Mouse (Mus musculus) lung, adult 18-20 months (tissue): Measurements from ENCODE around the gene Snx29.

Source experiments
- DNase-seq, 2 experiments: peaks; one replicate each; pipeline ENCODE4 v3.0.0; 2022; ENCODE audit warnings: mixed read lengths in 2 of 2

Snx29 gene

GRCm38 (mm10) chr16:11455545-11456140 lies 132.9 kb downstream of the Snx29 start:
- DNase-seq: no peak

DNA sequence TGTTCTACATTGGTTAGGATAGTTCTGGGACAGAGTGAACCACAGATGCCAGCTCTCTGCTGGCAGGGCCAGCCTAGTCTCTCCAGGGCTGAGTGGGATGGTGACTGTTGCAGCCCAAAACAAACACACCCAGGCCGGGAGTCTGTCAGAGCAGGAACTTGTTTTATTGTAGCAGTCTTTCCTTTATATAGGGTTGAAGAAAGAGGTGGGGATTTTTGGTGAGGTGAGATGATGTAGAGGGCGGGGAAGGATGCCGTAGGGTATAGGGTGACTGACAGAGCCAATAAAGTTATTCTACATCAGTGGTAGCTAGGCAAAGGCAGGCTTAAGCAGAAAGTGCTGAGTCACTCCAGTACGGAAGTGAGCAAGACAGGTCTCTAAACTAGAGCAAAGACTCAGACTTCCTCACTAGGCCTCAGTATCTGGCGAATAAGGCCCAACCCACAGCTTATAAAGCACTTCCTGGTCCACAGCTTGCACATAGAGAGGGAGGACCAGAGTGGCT lies 133.5 kb downstream of the Snx29 start:
- DNase-seq: peak; percentile 38 to 52

- DNase-seq: no peak
These were observed 134.4 kb downstream of the Snx29 start for GRCm38 (mm10) chr16:11457136-11457535.

GRCm38 (mm10) chr16:11457609-11458350 lies 135.1 kb downstream of the Snx29 start:
- DNase-seq: no peak

DNA sequence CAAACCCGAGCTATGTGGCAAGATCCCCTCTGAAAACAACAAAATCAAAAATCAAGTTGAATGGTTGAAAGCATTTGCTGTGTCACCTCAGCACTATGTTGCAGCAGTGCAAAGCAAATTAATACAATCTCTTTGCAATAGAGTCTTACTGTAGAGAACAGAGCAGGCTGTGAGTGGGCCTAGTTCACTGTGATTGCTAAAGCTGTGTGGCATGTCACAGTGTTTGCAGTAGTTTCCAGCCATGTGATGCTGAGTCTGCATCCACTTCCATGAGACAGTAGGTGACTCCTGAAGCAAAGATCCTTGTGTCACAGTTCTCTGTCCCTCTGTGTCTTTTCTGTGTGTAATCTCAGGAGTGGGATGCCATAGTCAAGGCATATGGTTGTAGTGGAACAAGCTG lies 137.5 kb downstream of the Snx29 start:
- DNase-seq: no peak

DNA sequence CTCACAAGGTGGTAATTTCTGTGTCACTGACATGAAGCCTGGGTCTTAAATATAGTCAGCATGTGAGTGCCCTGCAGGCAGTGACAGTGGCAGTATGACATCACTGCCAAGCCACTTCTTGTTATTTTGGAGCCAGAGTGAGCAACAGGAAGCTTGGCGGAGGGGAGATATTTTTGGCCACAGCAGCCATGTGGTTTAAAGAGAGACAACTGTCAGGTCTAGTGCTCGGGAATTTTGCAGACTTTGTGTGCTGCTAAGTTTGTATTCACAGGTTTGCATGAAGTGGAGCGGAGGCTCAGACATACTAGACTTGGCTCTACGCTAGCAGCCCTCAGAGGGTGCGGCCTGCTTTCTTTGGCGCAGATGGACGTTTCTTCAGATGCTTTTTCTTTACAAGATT lies 138.9 kb downstream of the Snx29 start:
- DNase-seq: peak; percentile 46 to 54

GRCm38 (mm10) chr16:11468533-11469179 lies 145.9 kb downstream of the Snx29 start:
- DNase-seq: peak; percentile 57

- no peak for DNase-seq
These were observed 146.8 kb downstream of the Snx29 start for GRCm38 (mm10) chr16:11469491-11469890.

DNA sequence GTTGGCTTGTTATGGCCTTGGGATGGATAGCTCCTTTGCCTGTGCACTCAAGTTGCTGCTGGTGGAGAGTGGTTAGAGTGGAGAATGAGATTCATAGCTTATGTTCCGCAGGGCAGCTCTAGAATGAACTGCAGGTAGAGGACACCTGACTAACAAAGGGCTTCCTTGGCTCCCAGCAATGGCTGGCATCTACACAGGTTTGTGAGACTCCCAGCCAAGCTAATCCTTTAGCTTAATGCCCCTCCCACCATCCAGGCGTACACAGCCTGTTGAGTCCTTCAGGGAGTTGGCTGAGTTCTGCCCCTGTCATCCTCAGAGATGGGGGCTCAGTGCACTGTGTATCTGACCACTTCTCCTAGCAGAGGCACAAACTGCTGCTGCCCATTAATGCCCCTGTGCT lies 148.5 kb downstream of the Snx29 start:
- DNase-seq: no peak

- no peak for DNase-seq
These were observed 150.1 kb downstream of the Snx29 start for GRCm38 (mm10) chr16:11472852-11473251.

DNA sequence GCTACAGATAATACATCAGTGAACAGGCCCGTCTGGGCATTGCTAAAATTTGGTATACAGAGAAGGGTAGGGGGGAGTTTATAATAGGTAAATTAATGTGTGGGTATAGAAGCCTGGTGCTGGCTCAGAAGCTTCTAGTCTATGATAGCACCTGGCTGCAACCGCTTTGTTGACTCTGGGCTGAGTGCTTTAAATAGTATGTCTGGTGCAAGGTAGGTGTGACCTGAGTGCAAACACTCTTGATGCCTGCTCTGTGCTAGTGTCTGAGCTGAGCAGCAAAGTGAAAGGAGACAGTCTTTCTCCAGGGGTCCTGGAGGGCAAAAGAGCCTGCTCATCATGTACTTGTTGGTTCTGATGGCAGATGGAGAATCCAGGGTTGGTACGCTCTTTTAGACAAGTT lies 150.8 kb downstream of the Snx29 start:
- DNase-seq: peak; percentile 61 to 72

DNA sequence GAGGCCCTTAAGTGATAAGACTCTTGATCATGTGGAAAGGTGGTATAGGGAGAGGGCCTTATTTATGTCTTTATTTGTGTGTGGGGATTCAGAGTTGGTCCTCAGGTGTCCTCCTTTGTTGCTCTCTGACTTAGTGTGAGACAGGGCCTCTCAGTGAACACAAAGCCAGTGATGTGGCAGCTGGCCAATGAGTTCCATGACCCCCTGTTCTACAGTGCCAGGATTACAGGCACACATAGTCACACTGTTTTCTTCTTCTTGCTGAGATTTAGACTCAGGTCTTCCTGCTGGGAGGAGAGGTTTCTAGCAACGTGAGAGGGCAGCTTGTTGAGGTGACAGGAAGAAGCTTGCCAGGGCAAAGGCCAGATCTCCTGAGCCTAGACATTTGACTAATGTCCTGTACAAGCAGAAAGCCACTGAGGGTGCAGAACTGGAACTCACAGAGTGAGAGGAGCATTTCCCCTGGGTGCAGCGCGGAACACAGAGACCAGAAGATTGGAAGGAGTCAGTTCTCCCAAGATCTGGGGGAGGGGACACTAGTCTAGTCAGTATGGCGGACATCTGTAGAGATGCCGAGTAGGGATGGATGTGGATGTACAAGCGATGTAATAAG lies 151.3 kb downstream of the Snx29 start:
- no peak for DNase-seq

GRCm38 (mm10) chr16:11475137-11475943 lies 152.6 kb downstream of the Snx29 start:
- DNase-seq: no peak

DNA sequence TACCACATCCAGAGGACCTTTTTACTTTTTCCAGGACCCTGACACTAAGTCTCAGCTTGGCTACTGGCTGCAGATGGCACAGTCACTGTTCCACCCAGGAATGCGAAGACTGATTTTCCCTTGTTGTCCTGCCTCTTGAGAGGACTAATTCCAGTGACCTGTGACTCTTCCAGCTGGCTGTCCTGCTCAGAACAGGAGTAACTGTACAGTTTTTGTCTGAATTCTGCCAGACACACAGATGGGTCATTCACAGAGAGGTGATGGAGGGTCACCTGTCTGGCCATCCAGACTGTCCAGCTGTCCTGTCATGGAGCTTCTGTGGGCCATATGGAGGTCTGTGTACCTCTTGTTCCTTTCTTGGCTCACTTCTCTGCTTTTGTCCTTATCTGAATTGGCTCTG lies 153.6 kb downstream of the Snx29 start:
- DNase-seq: no peak

- DNase-seq: no peak
These were observed 154.3 kb downstream of the Snx29 start for GRCm38 (mm10) chr16:11476968-11477367.

- DNase-seq: no peak
These were observed 154.9 kb downstream of the Snx29 start for GRCm38 (mm10) chr16:11477591-11477990.

- no peak for DNase-seq
These were observed 156.9 kb downstream of the Snx29 start for GRCm38 (mm10) chr16:11479605-11480004.

DNA sequence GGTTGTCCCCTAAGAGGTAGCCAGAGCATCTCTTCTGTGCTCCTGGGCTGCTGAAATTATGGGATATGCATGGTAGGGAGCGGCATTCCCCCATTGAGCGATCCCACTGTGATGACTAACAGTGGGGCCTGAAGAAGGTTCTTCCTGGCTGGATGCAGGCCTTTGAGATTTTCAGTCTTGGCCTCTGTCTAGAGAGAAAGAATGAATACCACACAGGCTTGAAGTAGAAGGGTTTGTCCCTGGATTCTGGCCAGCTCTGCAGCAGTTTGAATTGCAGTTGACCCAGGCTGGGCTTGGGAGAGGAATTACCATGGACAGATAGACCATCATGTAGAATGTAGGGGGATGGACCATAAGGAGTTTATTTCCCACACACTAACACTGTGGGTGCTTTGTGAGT lies 159.5 kb downstream of the Snx29 start:
- DNase-seq: no peak

GRCm38 (mm10) chr16:11494895-11495294 lies 172.2 kb downstream of the Snx29 start:
- no peak for DNase-seq

GRCm38 (mm10) chr16:11495923-11496616 lies 173.4 kb downstream of the Snx29 start:
- DNase-seq: no peak

DNA sequence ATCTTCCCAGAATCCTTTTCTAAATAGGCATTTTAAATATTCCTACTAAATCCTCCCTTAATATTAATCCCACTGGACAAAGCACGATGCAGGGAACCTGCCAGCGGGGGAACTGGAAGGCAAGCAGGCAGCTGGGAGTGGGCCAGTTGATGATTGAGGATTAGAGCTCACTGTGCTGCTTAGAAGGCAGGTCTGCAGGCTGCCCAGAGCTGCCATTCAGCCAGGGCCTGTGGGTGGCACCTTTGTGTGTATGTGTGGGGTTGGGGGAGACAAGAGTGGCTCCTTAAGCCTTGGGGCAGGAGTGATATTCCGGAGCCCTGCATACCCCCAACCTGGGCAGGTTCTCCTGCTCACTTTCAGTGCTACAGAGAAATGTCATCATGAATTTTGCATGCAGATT lies 174.0 kb downstream of the Snx29 start:
- DNase-seq: no peak

- no peak for DNase-seq
These were observed 177.4 kb downstream of the Snx29 start for GRCm38 (mm10) chr16:11500061-11500460.
